Mouse (Mus musculus) v-Abl transformed pro-B cells (cell line): ENCODE results near the gene Thsd7a.

Experiments
- in situ Hi-C, 2 experiments: fragments of 400-800 bp; cut with MboI; formaldehyde crosslinking; loops; one replicate each; pipeline ENCODE4 v1.15.1; 2025; ENCODE audit not compliant: unreplicated experiment in 2 of 2

The Thsd7a gene

GRCm38 (mm10) chr6:12402996-12403395 is 346.2 kb downstream of the Thsd7a start:
- in situ Hi-C loops = no loop called here

- in situ Hi-C loops = no loop called here
Measured at GRCm38 (mm10) chr6:12397776-12398522, 351.3 kb downstream of the Thsd7a start.

GRCm38 (mm10) chr6:12393574-12394380 is 355.4 kb downstream of the Thsd7a start:
- in situ Hi-C loops = no loop called here

GRCm38 (mm10) chr6:12386731-12387130 is 362.5 kb downstream of the Thsd7a start:
- in situ Hi-C loops = no loop called here

- in situ Hi-C loops = no loop called here
Measured at GRCm38 (mm10) chr6:12385591-12385990, 363.6 kb downstream of the Thsd7a start.

- in situ Hi-C loops = no loop called here
Measured at GRCm38 (mm10) chr6:12381136-12381778, 368.0 kb downstream of the Thsd7a start.

- in situ Hi-C loops = no loop called here
Measured at GRCm38 (mm10) chr6:12380717-12381116, 368.5 kb downstream of the Thsd7a start.

- in situ Hi-C loops = no loop called here
Measured at GRCm38 (mm10) chr6:12358737-12359136, 390.5 kb downstream of the Thsd7a start.

- in situ Hi-C loops = no loop called here
Measured at GRCm38 (mm10) chr6:12353573-12353972, 395.6 kb downstream of the Thsd7a start.

GRCm38 (mm10) chr6:12352165-12352719 is 397.0 kb downstream of the Thsd7a start:
- in situ Hi-C loops = no loop called here

- in situ Hi-C loops = no loop called here
Measured at GRCm38 (mm10) chr6:12350753-12351152, 398.5 kb downstream of the Thsd7a start.

GRCm38 (mm10) chr6:12349105-12349759 is 400.0 kb downstream of the Thsd7a start:
- in situ Hi-C loops = no loop called here

- in situ Hi-C loops = no loop called here
Measured at GRCm38 (mm10) chr6:12348667-12349066, 400.5 kb downstream of the Thsd7a start.

- in situ Hi-C loops = no loop called here
Measured at GRCm38 (mm10) chr6:12336590-12337584, 412.3 kb downstream of the Thsd7a start.

GRCm38 (mm10) chr6:12315070-12315909 is 433.9 kb downstream of the Thsd7a start:
- in situ Hi-C loops = loop anchor here (5.0 to 25.0 kb wide), 2 partner anchors 837 to 972 kb away; no protein-coding TSS in a partner anchor

- in situ Hi-C loops = loop anchor here in 1 of 2 experiments (25.0 kb wide), 1 partner anchor 980 kb away; no protein-coding TSS in a partner anchor
Measured at GRCm38 (mm10) chr6:12307502-12307901, 441.7 kb downstream of the Thsd7a start.

GRCm38 (mm10) chr6:12262641-12263400 is 486.4 kb downstream of the Thsd7a start:
- in situ Hi-C loops = loop anchor here in 1 of 2 experiments (10.0 to 25.0 kb wide), 2 partner anchors 488 to 976 kb away; no protein-coding TSS in a partner anchor
